Mouse (Mus musculus): ENCODE results near the gene Fry. TPM values are rescaled to one million over a fixed set of nuclear protein-coding genes. Genes with fewer than 3 reads are reported as not detected.

Gene Fry
- total and polyA plus RNA-seq, 2 experiments from 2014 or later, result 62.6 to 129 TPM

GRCm38 (mm10) chr5:150186676-150187075 is 68.2 kb downstream of the Fry start:
- TF ChIP-seq CTCF (IDR thresholded peaks at IDR 0.05), result no peak
- 98% methylated on average over 4 of the region's 4 CpGs for WGBS

DNA sequence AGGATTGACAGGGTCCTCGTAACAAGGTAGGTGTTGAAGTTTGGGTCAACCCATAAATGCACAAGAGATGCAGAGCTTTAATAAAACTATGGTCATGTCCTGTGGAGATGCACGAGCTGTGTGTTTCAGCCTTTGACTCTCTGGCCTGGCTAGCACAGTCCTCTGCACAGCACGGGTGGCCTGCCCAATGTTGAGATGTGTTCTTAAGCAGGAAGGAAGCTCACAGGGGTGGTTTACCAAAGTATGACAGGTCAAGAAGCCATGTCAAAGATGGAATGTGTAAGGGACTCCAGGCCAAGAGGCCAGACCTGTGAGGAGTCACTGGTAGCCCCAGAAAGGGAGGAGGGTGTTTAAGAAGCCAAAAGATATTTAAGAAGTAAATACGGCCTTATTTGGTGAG is 69.6 kb downstream of the Fry start:
- Histone ChIP-seq H3K9ac (replicated peaks; ENCODE audit: low read length, poor library complexity, severe bottlenecking) (no peak overlapping the region), H3K9me3 (ENCODE audit: low read length) (no peaks in the 10 kb centered on the region), H3K36me3 (ENCODE audit: insufficient read depth, low read length) (no peaks in the 10 kb centered on the region), H3K4me1 (ENCODE audit: insufficient read depth, low read length) (no peaks in the 10 kb centered on the region), H3K4me2 (ENCODE audit: low read depth, low read length, poor library complexity, severe bottlenecking) (no peak overlapping the region), H3K4me3 (ENCODE audit: low read depth, low read length) (no peak overlapping the region), H3K27ac (ENCODE audit: low read depth, low read length) (no peak overlapping the region), H3K27me3 (ENCODE audit: insufficient read depth, low read length) (no peaks in the 10 kb centered on the region)
- ATAC-seq (ENCODE audit: low FRiP score) (no peak), DNase-seq (ENCODE audit: low spot score) (no peak)
- WGBS, result 82% methylated on average over 4 of the region's 4 CpGs
- TF ChIP-seq CTCF (IDR thresholded peaks at IDR 0.05), result no peak

More at GRCm38 (mm10) chr5:150186676-150187075, 68.2 kb downstream of the Fry start:
- H3K9ac ChIP-seq (replicated peaks; ENCODE audit: low read length, poor library complexity, severe bottlenecking), result no peak overlapping the region
- H3K4me3 ChIP-seq (ENCODE audit: low read depth, low read length), result no peak overlapping the region
- H3K27me3 ChIP-seq (ENCODE audit: insufficient read depth, low read length), result no peaks in the 10 kb centered on the region
- ATAC-seq (ENCODE audit: low FRiP score) (no peak), DNase-seq (ENCODE audit: low spot score) (no peak)
- H3K36me3 ChIP-seq (ENCODE audit: insufficient read depth, low read length), result no peaks in the 10 kb centered on the region
- no peak overlapping the region for H3K27ac ChIP-seq (ENCODE audit: low read depth, low read length)
- no peaks in the 10 kb centered on the region for H3K4me1 ChIP-seq (ENCODE audit: insufficient read depth, low read length)
- no peaks in the 10 kb centered on the region for H3K9me3 ChIP-seq (ENCODE audit: low read length)
- H3K4me2 ChIP-seq (ENCODE audit: low read depth, low read length, poor library complexity, severe bottlenecking), result no peak overlapping the region

DNA sequence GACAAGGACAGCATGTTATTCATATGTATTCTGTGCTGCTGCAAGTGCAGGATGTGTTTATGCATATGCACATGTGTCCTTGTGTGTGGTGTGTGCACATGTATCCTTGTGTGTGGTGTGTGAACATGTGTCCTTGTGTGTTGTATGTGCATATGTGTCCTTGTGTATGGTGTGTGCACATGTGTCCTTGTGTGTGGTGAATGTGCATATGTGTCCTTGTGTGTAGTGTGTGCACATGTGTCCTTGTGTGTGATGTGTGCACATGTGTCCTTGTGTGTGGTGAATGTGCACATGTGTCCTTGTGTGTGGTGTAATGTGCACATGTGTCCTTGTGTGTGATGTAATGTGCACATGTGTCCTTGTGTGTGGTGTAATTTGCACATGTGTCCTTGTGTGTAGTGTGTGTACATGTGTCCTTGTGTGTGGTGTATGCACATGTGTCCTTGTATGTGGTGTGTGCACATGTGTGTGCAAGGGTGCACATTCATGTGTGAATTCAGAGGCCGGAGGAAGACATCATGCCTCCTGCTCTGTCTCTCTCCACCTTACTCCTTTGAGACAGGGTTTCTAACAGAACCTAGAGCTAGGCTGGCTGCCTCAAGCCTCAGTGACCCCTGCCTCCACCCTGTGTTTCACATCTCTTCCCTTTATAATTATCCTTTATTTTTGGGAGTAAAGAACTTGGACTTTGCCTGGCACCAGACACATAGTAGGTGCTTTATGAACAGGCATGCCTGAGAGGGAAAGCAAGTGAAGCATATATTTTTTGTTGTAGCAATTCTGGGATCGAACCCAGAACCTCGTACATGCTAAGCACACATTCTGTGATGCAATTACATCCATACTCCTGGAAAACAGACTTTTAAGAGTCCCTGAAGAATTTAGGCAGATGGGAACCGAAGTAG is 72.3 kb downstream of the Fry start:
- H3K36me3 ChIP-seq (ENCODE audit: insufficient read depth, low read length), result no peaks in the 10 kb centered on the region
- no peak overlapping the region for H3K4me3 ChIP-seq (ENCODE audit: low read depth, low read length)
- no peaks in the 10 kb centered on the region for H3K4me1 ChIP-seq (ENCODE audit: insufficient read depth, low read length)
- no peak overlapping the region for H3K9ac ChIP-seq (replicated peaks; ENCODE audit: low read length, poor library complexity, severe bottlenecking)
- no peak for TF ChIP-seq CTCF (IDR thresholded peaks at IDR 0.05)
- H3K27me3 ChIP-seq (ENCODE audit: insufficient read depth, low read length), result no peaks in the 10 kb centered on the region
- 97% methylated on average over 4 of the region's 4 CpGs for WGBS
- H3K27ac ChIP-seq (ENCODE audit: low read depth, low read length), result no peak overlapping the region
- ATAC-seq (ENCODE audit: low FRiP score), result no peak
- DNase-seq (ENCODE audit: low spot score), result no peak
- H3K4me2 ChIP-seq (ENCODE audit: low read depth, low read length, poor library complexity, severe bottlenecking), result no peak overlapping the region
- no peaks in the 10 kb centered on the region for H3K9me3 ChIP-seq (ENCODE audit: low read length)

- no peaks in the 10 kb centered on the region for H3K4me1 ChIP-seq (ENCODE audit: insufficient read depth, low read length)
- H3K4me3 ChIP-seq (ENCODE audit: low read depth, low read length), result peak overlapping the region; percentile 41
- DNase-seq (ENCODE audit: low spot score), result peak; percentile 83
- TF ChIP-seq CTCF (IDR thresholded peaks at IDR 0.05), result no peak
- H3K9me3 ChIP-seq (ENCODE audit: low read length), result no peaks in the 10 kb centered on the region
- WGBS, result 6% methylated on average over 22 of the region's 22 CpGs
- no peaks in the 10 kb centered on the region for H3K27me3 ChIP-seq (ENCODE audit: insufficient read depth, low read length)
- ATAC-seq (ENCODE audit: low FRiP score), result no peak
- H3K36me3 ChIP-seq (ENCODE audit: insufficient read depth, low read length), result no peaks in the 10 kb centered on the region
- H3K27ac ChIP-seq (ENCODE audit: low read depth, low read length), result 0 out of 2 replicates have a peak overlapping the region, but pooled peaks have one; percentile 18
- peak overlapping the region; percentile 76 for H3K4me2 ChIP-seq (ENCODE audit: low read depth, low read length, poor library complexity, severe bottlenecking)
- H3K9ac ChIP-seq (replicated peaks; ENCODE audit: low read length, poor library complexity, severe bottlenecking), result peak overlapping the region; percentile 61
Observed at GRCm38 (mm10) chr5:150195514-150196210, 77.2 kb downstream of the Fry start.

GRCm38 (mm10) chr5:150196211-150196585 is 77.8 kb downstream of the Fry start:
- Histone ChIP-seq H3K27me3 (ENCODE audit: insufficient read depth, low read length) (no peaks in the 10 kb centered on the region), H3K36me3 (ENCODE audit: insufficient read depth, low read length) (no peaks in the 10 kb centered on the region), H3K9me3 (ENCODE audit: low read length) (no peaks in the 10 kb centered on the region), H3K27ac (ENCODE audit: low read depth, low read length) (no peak overlapping the region), H3K4me2 (ENCODE audit: low read depth, low read length, poor library complexity, severe bottlenecking) (peak overlapping the region; percentile 76), H3K9ac (replicated peaks; ENCODE audit: low read length, poor library complexity, severe bottlenecking) (peak overlapping the region; percentile 61; the same call in 1 of the 2 replicates), H3K4me1 (ENCODE audit: insufficient read depth, low read length) (no peaks in the 10 kb centered on the region), H3K4me3 (ENCODE audit: low read depth, low read length) (peak overlapping the region; percentile 41)
- 6% methylated on average over 6 of the region's 6 CpGs for WGBS
- TF ChIP-seq CTCF (IDR thresholded peaks at IDR 0.05), result no peak
- DNase-seq (ENCODE audit: low spot score), result peak; percentile 29
- no peak for ATAC-seq (ENCODE audit: low FRiP score)

GRCm38 (mm10) chr5:150196881-150197311 is 78.5 kb downstream of the Fry start:
- Histone ChIP-seq H3K4me1 (ENCODE audit: insufficient read depth, low read length) (no peaks in the 10 kb centered on the region), H3K27me3 (ENCODE audit: insufficient read depth, low read length) (no peaks in the 10 kb centered on the region), H3K9ac (replicated peaks; ENCODE audit: low read length, poor library complexity, severe bottlenecking) (no peak overlapping the region), H3K9me3 (ENCODE audit: low read length) (no peaks in the 10 kb centered on the region), H3K36me3 (ENCODE audit: insufficient read depth, low read length) (no peaks in the 10 kb centered on the region), H3K4me2 (ENCODE audit: low read depth, low read length, poor library complexity, severe bottlenecking) (peak overlapping the region; percentile 76), H3K27ac (ENCODE audit: low read depth, low read length) (no peak overlapping the region), H3K4me3 (ENCODE audit: low read depth, low read length) (peak overlapping the region; percentile 41; the same call in 1 of the 2 replicates)
- ATAC-seq (ENCODE audit: low FRiP score) (no peak), DNase-seq (ENCODE audit: low spot score) (peak; percentile 23)
- no peak for TF ChIP-seq CTCF (IDR thresholded peaks at IDR 0.05)
- 34% methylated on average over 6 of the region's 6 CpGs for WGBS

All from midbrain, postnatal 0 days (tissue).